Mouse (Mus musculus): Measurements from ENCODE around the gene Raf1. TPM values are rescaled to one million over a fixed set of nuclear protein-coding genes. Genes with fewer than 3 reads are reported as not detected.

Gene Raf1
- total RNA-seq, 2 experiments from 2014 or later, result 21.3 to 100 TPM

GRCm38 (mm10) chr6:115582328-115583115 lies 93.9 kb downstream of the Raf1 start:
- no peak for ATAC-seq (replicated peaks; ENCODE audit: low FRiP score, poor library complexity, severe bottlenecking)

- no peak for ATAC-seq (replicated peaks; ENCODE audit: low FRiP score, poor library complexity, severe bottlenecking)
Measured at GRCm38 (mm10) chr6:115580810-115581209, 95.6 kb downstream of the Raf1 start.

- ATAC-seq (replicated peaks; ENCODE audit: low FRiP score, poor library complexity, severe bottlenecking), result no peak
Measured at GRCm38 (mm10) chr6:115577941-115578340, 98.5 kb downstream of the Raf1 start.

DNA sequence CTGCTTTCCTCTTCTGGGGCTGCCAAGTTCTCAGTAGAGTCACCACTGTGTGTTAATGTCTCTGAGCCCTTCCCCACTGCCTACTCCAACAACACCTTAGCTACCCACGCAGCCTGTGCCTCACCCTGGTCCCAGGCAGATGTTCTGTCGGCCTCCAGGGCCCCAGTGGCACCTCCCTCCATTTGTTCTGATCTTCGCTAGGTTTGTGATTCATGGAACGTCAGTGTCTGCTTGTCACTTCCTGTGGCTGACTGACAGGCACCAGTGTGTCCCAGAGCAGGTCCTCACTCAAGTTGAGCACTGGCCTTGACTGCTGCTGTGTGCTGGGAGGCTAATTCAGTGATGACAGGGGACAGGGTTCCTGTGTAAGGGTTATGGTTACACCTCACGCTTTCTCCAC lies 99.0 kb downstream of the Raf1 start:
- ATAC-seq (replicated peaks; ENCODE audit: low FRiP score, poor library complexity, severe bottlenecking), result no peak

DNA sequence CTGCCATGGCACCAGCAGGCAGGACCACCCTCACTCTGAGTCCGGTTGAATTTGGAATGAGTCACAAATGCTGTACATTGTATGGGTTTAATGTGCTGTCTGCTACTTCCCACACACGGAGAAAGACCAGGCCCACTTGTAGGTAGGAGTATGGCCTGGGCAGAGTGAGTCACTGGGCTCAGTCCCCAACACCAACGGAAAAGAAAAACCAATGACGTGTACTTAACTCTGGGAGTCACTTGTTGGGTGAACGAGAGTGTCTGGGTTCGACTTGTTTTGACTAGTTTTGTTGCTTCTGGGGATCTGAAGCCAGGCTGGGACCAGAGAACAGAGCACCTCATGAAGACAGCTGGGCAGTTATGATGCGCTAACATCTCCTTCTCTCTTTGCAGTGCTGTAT lies 102.3 kb downstream of the Raf1 start:
- ATAC-seq (replicated peaks; ENCODE audit: low FRiP score, poor library complexity, severe bottlenecking), result no peak

Other genes with a start within 250 kb of the Raf1 start
- 2.1 TPM in 1 of 2 replicates, not detected in the other for gene Tsen2, start 132.0 kb downstream of the Raf1 start, total RNA-seq (2015; ENCODE audit: low replicate concordance)
- gene Tsen2, start 132.0 kb downstream of the Raf1 start, total RNA-seq (2017; ENCODE audit: low replicate concordance), result 1.7 and 6.5 TPM in 2 replicates
- not detected in 2 replicates for gene Mkrn2os, start 84.1 kb downstream of the Raf1 start, total RNA-seq (2015; ENCODE audit: low replicate concordance)
- gene Mkrn2os, start 84.1 kb downstream of the Raf1 start, total RNA-seq (2017; ENCODE audit: low replicate concordance), result not detected in 2 replicates
- gene Mkrn2, start 74.7 kb downstream of the Raf1 start, total RNA-seq (2015; ENCODE audit: low replicate concordance), result 1.7 and 2.9 TPM in 2 replicates
- gene Mkrn2, start 74.7 kb downstream of the Raf1 start, total RNA-seq (2017; ENCODE audit: low replicate concordance), result 3.9 and 4.0 TPM in 2 replicates
- gene Tmem40, start 85.8 kb upstream of the Raf1 start, total RNA-seq (2015; ENCODE audit: low replicate concordance), result 3.8 and 6.1 TPM in 2 replicates
- gene Tmem40, start 85.8 kb upstream of the Raf1 start, total RNA-seq (2017; ENCODE audit: low replicate concordance), result 4.4 and 4.9 TPM in 2 replicates
- gene Cand2, start 97.9 kb upstream of the Raf1 start, total RNA-seq (2015; ENCODE audit: low replicate concordance), result not detected in 2 replicates
- gene Cand2, start 97.9 kb upstream of the Raf1 start, total RNA-seq (2017; ENCODE audit: low replicate concordance), result under 0.01 TPM in 1 of 2 replicates, not detected in the other
- gene Rpl32, start 132.1 kb upstream of the Raf1 start, total RNA-seq (2015; ENCODE audit: low replicate concordance), result 1,002 and 1,130 TPM in 2 replicates
- gene Rpl32, start 132.1 kb upstream of the Raf1 start, total RNA-seq (2017; ENCODE audit: low replicate concordance), result 642 and 693 TPM in 2 replicates
- gene Efcab12, start 161.8 kb upstream of the Raf1 start, total RNA-seq (2015; ENCODE audit: low replicate concordance), result not detected in 2 replicates
- not detected in 2 replicates for gene Efcab12, start 161.8 kb upstream of the Raf1 start, total RNA-seq (2017; ENCODE audit: low replicate concordance)
- gene Mbd4, start 176.7 kb upstream of the Raf1 start, total RNA-seq (2015; ENCODE audit: low replicate concordance), result 7.5 and 9.7 TPM in 2 replicates
- 14.8 and 22.6 TPM in 2 replicates for gene Mbd4, start 176.7 kb upstream of the Raf1 start, total RNA-seq (2017; ENCODE audit: low replicate concordance)
- gene Ift122, start 176.8 kb upstream of the Raf1 start, total RNA-seq (2015; ENCODE audit: low replicate concordance), result not detected in 2 replicates
- gene Ift122, start 176.8 kb upstream of the Raf1 start, total RNA-seq (2017; ENCODE audit: low replicate concordance), result 0.38 and 1.9 TPM in 2 replicates

Data from erythroid progenitor cell, adult 5-6 weeks (primary cell).